Mouse (Mus musculus) liver, embryonic 12.5 days (tissue): ENCODE measurements around the gene Gm10271. TPM values are rescaled to one million over a fixed set of nuclear protein-coding genes. Genes with fewer than 3 reads are reported as not detected.

ENCODE experiments used
- ATAC-seq: fragments of 200-750 bp; cut with Nextera tagmentation; 2 replicates; pipeline ENCODE4 v1.8.0; 2017; ENCODE audit warnings: moderate number of reproducible peaks, mild to moderate bottlenecking, moderate library complexity
- H3K27ac ChIP-seq: fragments of 300-500 bp; sonication (generic); 2 replicates; pipeline ENCODE4 v1.5.1; 2016; ENCODE audit warnings: mild to moderate bottlenecking
- H3K27me3 ChIP-seq: fragments of 300-500 bp; sonication (generic); replicated peaks from 2 replicates; pipeline ENCODE4 v1.6.1; 2016; ENCODE audit warnings: mild to moderate bottlenecking, moderate library complexity
- H3K36me3 ChIP-seq: fragments of 300-500 bp; sonication (generic); 2 replicates; pipeline ENCODE4 v1.6.1; 2016; ENCODE audit warnings: mild to moderate bottlenecking, moderate library complexity
- H3K4me1 ChIP-seq: fragments of 300-500 bp; sonication (generic); 2 replicates; pipeline ENCODE4 v1.6.1; 2016
- H3K4me2 ChIP-seq: fragments of 300-500 bp; sonication (generic); 2 replicates; pipeline ENCODE4 v1.6.1; 2016; ENCODE audit warnings: mild to moderate bottlenecking, moderate library complexity
- H3K4me3 ChIP-seq: fragments of 300-500 bp; sonication (generic); 2 replicates; pipeline ENCODE4 v1.5.1; 2016; ENCODE audit warnings: mild to moderate bottlenecking, moderate library complexity
- H3K9ac ChIP-seq: fragments of 300-500 bp; sonication (generic); 2 replicates; pipeline ENCODE4 v1.6.1; 2016; ENCODE audit warnings: mild to moderate bottlenecking, moderate library complexity
- H3K9me3 ChIP-seq: fragments of 300-500 bp; sonication (generic); replicated peaks from 2 replicates; pipeline ENCODE4 v1.6.1; 2016; ENCODE audit warnings: mild to moderate bottlenecking, moderate library complexity
- WGBS: fragments of 180-500 bp; shearing (Covaris S2); methylation state at CpG from one replicate; pipeline ENCODE4 v1.1.7; 2016; ENCODE audit not compliant: insufficient replicate concordance; 5-methylcytosine and 5-hydroxymethylcytosine counted together
- polyA plus RNA-seq: library from polyadenylated mRNA; unstranded; fragments of >200 nt; fragmentation: Nextera tagmentation; extraction: Ambion mirVana; gene quantifications from 2 replicates; pipeline ENCODE4 v1.2.1, GENCODE M21; 2016

Gene Gm10271
- polyA plus RNA-seq, 1 experiment from 2014 or later = not detected

- Histone ChIP-seq H3K36me3 (peaks cover 55% of the 10 kb centered on the region), H3K4me2 (no peak overlapping the region), H3K4me1 (peaks cover 4% of the 10 kb centered on the region), H3K4me3 (no peak overlapping the region), H3K9ac (no peak overlapping the region), H3K27ac (no peak overlapping the region), H3K9me3 (no peaks in the 10 kb centered on the region), H3K27me3 (no peaks in the 10 kb centered on the region)
- ATAC-seq = no peak
- WGBS = 80% methylated on average over 11 of the region's 11 CpGs
Observed at GRCm38 (mm10) chr10:116926428-116927113, 45.8 kb downstream of the Gm10271 start.

GRCm38 (mm10) chr10:116923651-116924495, 48.5 kb downstream of the Gm10271 start:
- Histone ChIP-seq H3K9ac (no peak overlapping the region), H3K27ac (no peak overlapping the region), H3K9me3 (no peaks in the 10 kb centered on the region), H3K4me3 (no peak overlapping the region), H3K27me3 (no peaks in the 10 kb centered on the region), H3K36me3 (peaks cover 51% of the 10 kb centered on the region), H3K4me2 (no peak overlapping the region), H3K4me1 (no peaks in the 10 kb centered on the region)
- 86% methylated on average over 19 of the region's 19 CpGs for WGBS
- ATAC-seq = no peak

GRCm38 (mm10) chr10:116922161-116922560, 50.2 kb downstream of the Gm10271 start:
- Histone ChIP-seq H3K27me3 (no peaks in the 10 kb centered on the region), H3K4me2 (no peak overlapping the region), H3K4me3 (no peak overlapping the region), H3K9ac (no peak overlapping the region), H3K36me3 (peaks cover 47% of the 10 kb centered on the region), H3K4me1 (no peaks in the 10 kb centered on the region), H3K27ac (no peak overlapping the region), H3K9me3 (no peaks in the 10 kb centered on the region)
- no peak for ATAC-seq
- WGBS = 87% methylated on average over 15 of the region's 15 CpGs

DNA sequence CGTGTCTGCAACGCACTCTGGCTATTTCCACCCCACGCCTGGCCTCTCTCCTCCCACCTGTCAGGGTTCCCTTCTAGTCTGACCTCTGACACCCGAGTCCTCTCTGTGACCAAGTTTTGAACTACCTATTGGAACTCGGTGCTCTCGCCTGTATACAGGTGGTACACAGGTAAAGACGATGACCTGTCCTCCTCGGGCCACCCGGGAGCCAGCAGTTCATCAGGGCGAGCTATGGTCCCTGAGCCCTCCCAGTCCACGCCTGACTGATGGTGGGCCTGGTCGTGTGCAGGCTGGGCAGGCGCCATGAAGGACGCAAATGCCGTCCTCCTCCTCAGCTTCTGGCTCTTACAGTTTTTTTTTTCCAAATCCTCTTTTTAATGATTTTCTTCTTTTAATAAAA, 51.0 kb downstream of the Gm10271 start:
- ATAC-seq = no peak
- Histone ChIP-seq H3K4me2 (no peak overlapping the region), H3K9ac (no peak overlapping the region), H3K27ac (no peak overlapping the region), H3K9me3 (no peaks in the 10 kb centered on the region), H3K36me3 (peaks cover 46% of the 10 kb centered on the region), H3K27me3 (no peaks in the 10 kb centered on the region), H3K4me1 (no peaks in the 10 kb centered on the region), H3K4me3 (no peak overlapping the region)
- 78% methylated on average over 15 of the region's 15 CpGs for WGBS

DNA sequence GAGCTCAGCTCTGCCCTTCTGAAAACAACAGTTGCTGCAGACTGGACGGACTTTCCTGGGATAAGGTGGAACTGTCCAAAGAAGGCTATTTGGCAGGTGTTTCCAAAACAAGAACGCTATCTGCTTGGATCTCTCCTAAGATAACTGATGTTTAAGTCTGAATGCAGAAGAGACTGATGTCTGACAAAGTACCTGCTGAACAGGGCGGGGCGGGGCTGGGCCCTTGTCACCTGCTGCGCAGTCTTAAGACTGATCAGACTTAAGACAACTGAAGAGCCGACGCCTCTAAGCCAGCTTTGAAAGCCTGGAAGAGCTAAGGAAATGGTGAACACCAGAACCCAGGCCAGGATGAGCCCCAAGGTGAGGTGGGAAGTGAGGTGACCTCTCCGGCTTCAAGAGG, 51.8 kb downstream of the Gm10271 start:
- no peak overlapping the region for H3K4me3 ChIP-seq
- peaks cover 44% of the 10 kb centered on the region for H3K36me3 ChIP-seq
- ATAC-seq = no peak
- no peaks in the 10 kb centered on the region for H3K4me1 ChIP-seq
- H3K27me3 ChIP-seq = no peaks in the 10 kb centered on the region
- no peak overlapping the region for H3K27ac ChIP-seq
- WGBS = 89% methylated on average over 8 of the region's 8 CpGs
- H3K4me2 ChIP-seq = no peak overlapping the region
- H3K9me3 ChIP-seq = no peaks in the 10 kb centered on the region
- H3K9ac ChIP-seq = no peak overlapping the region

DNA sequence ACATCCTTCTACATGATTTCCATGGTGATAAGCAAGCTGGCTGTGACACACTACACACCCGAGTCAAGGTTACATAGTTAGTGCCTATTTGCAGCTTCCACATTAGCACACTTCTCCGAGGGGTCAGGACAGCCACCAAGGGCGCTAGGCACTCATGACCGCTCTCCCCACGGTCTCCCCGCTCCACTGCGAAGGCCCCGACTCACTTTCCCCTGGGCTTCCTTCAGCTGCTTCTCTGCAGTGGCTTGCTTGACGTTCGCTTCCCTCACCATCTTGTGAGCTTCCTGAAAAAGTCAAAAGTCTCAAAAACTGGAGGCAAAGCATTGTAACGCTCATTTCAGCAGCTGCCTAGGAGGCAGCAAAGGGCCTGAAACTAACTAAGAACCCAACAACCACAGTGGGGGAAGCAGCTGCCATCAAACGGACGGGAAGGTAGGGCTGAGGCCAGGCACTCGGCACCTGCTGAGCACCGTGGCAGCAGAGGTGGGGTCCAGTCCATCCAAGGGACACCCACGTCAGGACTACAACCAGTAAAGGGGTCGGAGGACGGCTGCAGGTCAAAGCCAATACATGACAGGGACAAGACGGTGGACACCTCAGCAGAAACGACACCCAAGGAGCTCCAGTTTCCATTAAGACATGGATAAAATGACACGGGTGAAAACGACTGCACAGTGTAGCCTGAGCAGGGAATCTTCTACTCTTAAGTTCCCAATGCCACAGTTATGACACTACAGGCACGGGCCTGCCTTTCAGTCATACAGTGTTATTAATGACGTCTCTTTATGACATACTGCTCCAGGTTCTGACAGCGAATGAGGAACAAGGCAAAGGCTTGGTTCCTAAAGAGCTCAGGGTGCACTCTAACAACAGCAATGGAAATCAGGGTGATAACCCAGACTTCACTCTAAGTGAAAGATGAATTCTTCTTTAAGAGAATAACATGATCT, 52.8 kb downstream of the Gm10271 start:
- Histone ChIP-seq H3K9me3 (no peaks in the 10 kb centered on the region), H3K4me3 (no peak overlapping the region), H3K4me2 (no peak overlapping the region), H3K27ac (no peak overlapping the region), H3K27me3 (no peaks in the 10 kb centered on the region), H3K9ac (no peak overlapping the region), H3K4me1 (no peaks in the 10 kb centered on the region), H3K36me3 (peaks cover 42% of the 10 kb centered on the region)
- ATAC-seq = no peak
- 79% methylated on average over 25 of the region's 25 CpGs for WGBS

GRCm38 (mm10) chr10:116916581-116916980, 55.8 kb downstream of the Gm10271 start:
- no peaks in the 10 kb centered on the region for H3K27me3 ChIP-seq
- no peak overlapping the region for H3K27ac ChIP-seq
- ATAC-seq = no peak
- H3K4me1 ChIP-seq = peaks cover 4% of the 10 kb centered on the region; the same call in 1 of the 2 replicates
- WGBS = 73% methylated on average over 8 of the region's 8 CpGs
- no peak overlapping the region for H3K9ac ChIP-seq
- no peak overlapping the region for H3K4me3 ChIP-seq
- H3K4me2 ChIP-seq = no peak overlapping the region
- peaks cover 38% of the 10 kb centered on the region for H3K36me3 ChIP-seq
- no peaks in the 10 kb centered on the region for H3K9me3 ChIP-seq

GRCm38 (mm10) chr10:116915286-116915685, 57.1 kb downstream of the Gm10271 start:
- peaks cover 9% of the 10 kb centered on the region; the same call in 1 of the 2 replicates for H3K4me1 ChIP-seq
- no peak overlapping the region for H3K9ac ChIP-seq
- H3K27me3 ChIP-seq = no peaks in the 10 kb centered on the region
- peaks cover 51% of the 10 kb centered on the region for H3K36me3 ChIP-seq
- H3K4me2 ChIP-seq = no peak overlapping the region
- H3K4me3 ChIP-seq = no peak overlapping the region
- ATAC-seq = no peak
- H3K9me3 ChIP-seq = no peaks in the 10 kb centered on the region
- 86% methylated on average over 8 of the region's 8 CpGs for WGBS
- H3K27ac ChIP-seq = no peak overlapping the region

DNA sequence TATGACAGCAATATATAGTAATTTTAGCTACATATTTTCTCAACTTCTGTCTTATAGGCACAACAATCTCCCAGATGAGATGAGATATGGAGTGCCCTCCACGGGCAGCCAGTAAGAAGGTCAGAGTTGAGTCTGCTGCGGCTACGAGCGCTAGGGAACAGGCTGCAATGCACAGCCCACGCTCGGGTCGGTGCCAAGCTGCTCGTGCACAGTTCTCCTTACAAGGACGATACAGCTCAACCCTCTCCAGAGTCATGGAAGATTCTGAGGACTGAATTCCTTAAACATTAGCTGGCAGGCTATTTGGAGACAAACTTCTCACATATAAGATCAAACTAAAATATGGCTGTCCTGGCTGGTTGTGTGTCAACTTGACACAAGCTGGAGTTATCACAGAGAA, 57.8 kb downstream of the Gm10271 start:
- WGBS = 77% methylated on average over 9 of the region's 9 CpGs
- Histone ChIP-seq H3K9ac (no peak overlapping the region), H3K4me3 (no peak overlapping the region), H3K9me3 (no peaks in the 10 kb centered on the region), H3K4me2 (no peak overlapping the region), H3K27ac (no peak overlapping the region), H3K27me3 (no peaks in the 10 kb centered on the region), H3K4me1 (peaks cover 15% of the 10 kb centered on the region), H3K36me3 (peaks cover 58% of the 10 kb centered on the region)
- no peak for ATAC-seq

GRCm38 (mm10) chr10:116913647-116914273, 58.6 kb downstream of the Gm10271 start:
- Histone ChIP-seq H3K9ac (no peak overlapping the region), H3K27ac (no peak overlapping the region), H3K27me3 (no peaks in the 10 kb centered on the region), H3K36me3 (peaks cover 64% of the 10 kb centered on the region), H3K4me2 (no peak overlapping the region), H3K9me3 (no peaks in the 10 kb centered on the region), H3K4me1 (peaks cover 24% of the 10 kb centered on the region), H3K4me3 (no peak overlapping the region)
- ATAC-seq = no peak
- WGBS = 83% methylated on average over 17 of the region's 17 CpGs

DNA sequence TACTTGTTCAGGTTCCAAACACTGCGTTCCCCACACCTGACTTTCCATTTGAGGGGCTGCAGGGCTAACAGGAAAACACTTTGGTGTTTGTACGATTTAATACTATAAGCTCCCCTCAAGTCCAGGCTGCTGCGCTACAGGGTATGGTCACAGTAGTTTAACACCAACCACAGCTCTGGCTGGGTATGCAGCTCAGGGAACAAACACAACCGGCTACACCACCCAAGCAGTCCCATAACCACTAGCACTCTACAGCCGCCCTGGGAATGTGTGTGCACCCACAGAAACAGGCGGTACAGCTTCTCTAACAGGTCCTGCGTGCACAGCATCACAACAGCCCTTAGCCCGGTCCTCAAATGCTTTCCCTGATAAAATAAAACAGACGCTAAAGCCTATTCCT, 59.6 kb downstream of the Gm10271 start:
- 88% methylated on average over 9 of the region's 9 CpGs for WGBS
- Histone ChIP-seq H3K9ac (no peak overlapping the region), H3K4me1 (peaks cover 33% of the 10 kb centered on the region), H3K4me3 (no peak overlapping the region), H3K27ac (no peak overlapping the region), H3K4me2 (no peak overlapping the region), H3K27me3 (no peaks in the 10 kb centered on the region), H3K36me3 (peaks cover 66% of the 10 kb centered on the region), H3K9me3 (no peaks in the 10 kb centered on the region)
- ATAC-seq = no peak
